Mouse (Mus musculus) liver, postnatal 0 days (tissue): ENCODE measurements around the gene Micu2. TPM values are rescaled to one million over a fixed set of nuclear protein-coding genes. Genes with fewer than 3 reads are reported as not detected.

Experiments
- ATAC-seq: fragments of 200-750 bp; cut with Nextera tagmentation; 2 replicates; pipeline ENCODE4 v1.8.0; 2017; ENCODE audit warnings: mild to moderate bottlenecking, moderate library complexity
- DNase-seq: peaks from one replicate; pipeline ENCODE4 v3.0.0-alpha.2; 2016
- H3K27ac ChIP-seq: fragments of 300-500 bp; sonication (generic); 2 replicates; pipeline ENCODE4 v1.5.1; 2014; ENCODE audit warnings: antibody characterized with exemption, moderate library complexity, mild to moderate bottlenecking, low read depth
- H3K27me3 ChIP-seq: fragments of 300-500 bp; sonication (generic); 2 replicates; pipeline ENCODE4 v1.6.1; 2014; ENCODE audit warnings: low read length, control low read depth, mixed read lengths; ENCODE audit not compliant: insufficient read depth
- H3K36me3 ChIP-seq: fragments of 300-500 bp; sonication (generic); replicated peaks from 2 replicates; pipeline ENCODE4 v1.6.1; 2014; ENCODE audit warnings: mild to moderate bottlenecking, control low read depth, low read length, moderate library complexity, mixed read lengths; ENCODE audit not compliant: insufficient read depth
- H3K4me1 ChIP-seq: fragments of 300-500 bp; sonication (generic); 2 replicates; pipeline ENCODE4 v1.6.1; 2014; ENCODE audit warnings: antibody characterized with exemption, mild to moderate bottlenecking, control low read depth; ENCODE audit not compliant: insufficient read depth
- H3K4me2 ChIP-seq: fragments of 300-500 bp; sonication (generic); 2 replicates; pipeline ENCODE4 v1.6.1; 2014; ENCODE audit warnings: low read depth, mild to moderate bottlenecking, low read length, moderate library complexity, mixed read lengths
- H3K4me3 ChIP-seq: fragments of 300-500 bp; sonication (generic); 2 replicates; pipeline ENCODE4 v1.5.1; 2014; ENCODE audit warnings: low read depth, low read length
- H3K9ac ChIP-seq: fragments of 300-500 bp; sonication (generic); replicated peaks from 2 replicates; pipeline ENCODE4 v1.6.1; 2014; ENCODE audit warnings: mild to moderate bottlenecking, moderate library complexity
- H3K9me3 ChIP-seq: fragments of 300-500 bp; sonication (generic); 2 replicates; pipeline ENCODE4 v1.6.1; 2016; ENCODE audit warnings: mild to moderate bottlenecking, control low read depth, low read length, mixed read lengths
- CTCF ChIP-seq: sonication (generic); IDR thresholded peaks from 2 replicates; pipeline ENCODE4 v1.5.1; 2016; ENCODE audit warnings: antibody characterized with exemption, low read depth
- EP300 ChIP-seq: IDR thresholded peaks from 2 replicates; pipeline ENCODE4 v1.6.1; 2016; ENCODE audit warnings: antibody characterized with exemption, low read depth, mild to moderate bottlenecking
- WGBS: fragments of 180-500 bp; shearing (Covaris S2); extraction: QIAGEN DNeasy Blood & Tissue Kit; methylation state at CpG from one replicate; pipeline ENCODE4 v1.1.7; 2014; ENCODE audit not compliant: insufficient replicate concordance; 5-methylcytosine and 5-hydroxymethylcytosine counted together
- polyA plus RNA-seq: library from polyadenylated mRNA; unstranded; fragments of >200 nt; fragmentation: Nextera tagmentation; extraction: Ambion mirVana; gene quantifications from 2 replicates; pipeline ENCODE4 v1.2.1, GENCODE M21; 2015

The Micu2 gene
- polyA plus RNA-seq, 1 experiment from 2014 or later, result 37.2 TPM

DNA sequence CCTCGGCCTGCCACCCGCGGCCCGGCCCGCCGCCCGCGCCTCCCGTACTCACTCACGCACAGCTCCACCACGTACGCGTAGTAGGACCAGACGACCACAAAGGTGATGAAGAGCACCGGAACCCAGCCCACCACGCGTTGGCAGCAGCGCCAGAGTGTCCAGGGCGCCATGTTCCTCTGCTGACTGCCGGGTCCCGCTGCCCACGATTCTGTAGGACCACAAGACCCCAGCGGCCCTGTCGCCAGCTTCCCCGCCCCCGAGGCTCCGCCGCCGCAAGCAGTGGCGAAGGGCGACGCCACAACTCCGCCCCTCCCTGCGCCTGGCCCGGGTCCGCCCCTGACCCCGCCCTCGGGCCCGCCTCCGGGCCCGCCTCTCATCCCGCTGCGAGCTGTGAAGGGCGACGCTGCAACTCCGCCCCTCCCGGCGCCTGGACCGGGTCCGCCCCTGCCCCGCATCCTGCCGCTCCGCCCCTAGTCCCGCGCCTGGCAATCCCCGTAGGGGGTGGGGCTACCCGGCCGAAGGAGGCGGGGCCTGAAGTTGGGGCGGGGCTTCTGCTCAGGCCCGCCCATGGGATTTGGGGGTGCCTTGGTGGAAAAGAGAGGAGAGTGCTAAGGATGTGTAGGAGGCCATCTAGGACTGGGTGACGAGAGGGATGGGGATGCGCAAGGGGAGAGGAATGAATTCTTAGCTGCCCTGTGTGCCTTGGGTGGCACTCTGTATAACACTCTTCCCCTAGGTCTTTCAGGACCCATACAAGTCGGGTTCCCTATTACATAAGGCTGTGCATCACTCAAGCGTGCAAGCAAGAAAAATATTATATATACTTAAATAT is 108.8 kb downstream of the Micu2 start, which contains the start of gene Zdhhc20:
Gene Zdhhc20 (minus strand): TSS at position 266 of the 832 bp plus-strand sequence.
- peak within 1 kb of the TSS; percentile 87 for H3K9ac ChIP-seq
- H3K4me3 ChIP-seq, result peak within 1 kb of the TSS; percentile 82
- no peaks in the 10 kb centered on the region for H3K9me3 ChIP-seq
- no peaks in the 10 kb centered on the region for H3K36me3 ChIP-seq
- TF ChIP-seq EP300 (no peak), CTCF (no peak)
- 6% methylated on average over 49 of the region's 65 CpGs for WGBS
- DNase-seq, result peak; percentile 99
- H3K27me3 ChIP-seq, result no peaks in the 10 kb centered on the region
- 0 out of 2 replicates have a peak, but pooled peaks cover 2% of the 10 kb centered on the region for H3K4me1 ChIP-seq
- peak; percentile 99 for ATAC-seq
- H3K27ac ChIP-seq, result peak within 1 kb of the TSS; percentile 83
- peak within 1 kb of the TSS; percentile 95 for H3K4me2 ChIP-seq

DNA sequence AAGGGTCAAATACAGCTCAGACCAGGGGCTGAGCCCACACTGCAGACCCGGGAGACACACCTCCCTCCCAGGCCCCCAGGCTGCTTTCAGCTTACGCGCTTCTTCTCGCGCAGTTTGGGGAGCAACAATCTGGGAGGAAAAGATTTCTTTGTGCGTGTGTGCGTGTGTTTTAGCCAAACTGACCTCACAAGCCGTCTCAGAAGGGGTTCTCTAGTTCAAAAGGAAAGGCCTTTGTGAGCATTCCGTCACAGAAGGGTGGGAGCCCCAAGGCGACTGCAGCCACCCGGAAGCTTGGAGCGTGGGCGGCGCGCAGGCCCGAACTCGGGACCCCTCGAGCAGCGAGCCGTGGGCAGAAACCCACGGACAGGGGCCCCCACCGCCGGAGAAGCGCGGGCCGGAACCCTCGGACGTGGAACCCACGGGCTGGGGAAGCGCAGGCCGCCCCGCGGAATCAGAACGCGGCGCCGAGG is 109.5 kb downstream of the Micu2 start:
- H3K4me2 ChIP-seq, result peak overlapping the region; percentile 95
- no peak for ATAC-seq
- H3K4me3 ChIP-seq, result peak overlapping the region; percentile 82
- H3K9ac ChIP-seq, result peak overlapping the region; percentile 87
- no peak for TF ChIP-seq CTCF
- TF ChIP-seq EP300, result no peak
- H3K27ac ChIP-seq, result peak overlapping the region; percentile 83
- H3K27me3 ChIP-seq, result no peaks in the 10 kb centered on the region
- H3K4me1 ChIP-seq, result 0 out of 2 replicates have a peak, but pooled peaks cover 2% of the 10 kb centered on the region
- no peaks in the 10 kb centered on the region for H3K36me3 ChIP-seq
- H3K9me3 ChIP-seq, result no peaks in the 10 kb centered on the region
- WGBS, result under 1% methylated on average over 36 of the region's 37 CpGs
- no peak for DNase-seq

DNA sequence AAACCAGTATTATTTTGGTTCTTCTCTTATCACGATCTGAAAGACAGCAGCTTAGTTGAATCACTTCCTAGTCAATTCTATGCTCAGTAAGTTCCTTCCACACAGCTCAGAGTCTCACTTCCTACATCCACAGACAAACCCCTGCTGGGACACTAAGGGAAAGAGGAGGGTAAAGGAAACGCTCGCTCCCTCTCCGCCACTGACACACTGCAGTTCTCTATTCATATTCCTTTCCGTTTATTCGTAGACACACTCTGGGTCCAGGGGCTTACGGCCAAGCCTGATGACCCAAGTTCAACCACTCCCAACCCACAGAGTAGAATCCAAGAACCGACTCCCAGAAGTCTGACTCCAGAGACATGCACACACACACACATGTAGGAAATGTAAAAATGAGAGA is 111.9 kb downstream of the Micu2 start:
- no peak overlapping the region for H3K27ac ChIP-seq
- ATAC-seq (no peak), DNase-seq (no peak)
- TF ChIP-seq EP300, result no peak
- H3K27me3 ChIP-seq, result no peaks in the 10 kb centered on the region
- no peak overlapping the region for H3K4me3 ChIP-seq
- peak overlapping the region; percentile 36; the same call in 1 of the 2 replicates for H3K4me2 ChIP-seq
- no peaks in the 10 kb centered on the region for H3K9me3 ChIP-seq
- H3K4me1 ChIP-seq, result peaks cover 7% of the 10 kb centered on the region
- no peak overlapping the region for H3K9ac ChIP-seq
- H3K36me3 ChIP-seq, result no peaks in the 10 kb centered on the region
- 39% methylated on average over 8 of the region's 8 CpGs for WGBS

DNA sequence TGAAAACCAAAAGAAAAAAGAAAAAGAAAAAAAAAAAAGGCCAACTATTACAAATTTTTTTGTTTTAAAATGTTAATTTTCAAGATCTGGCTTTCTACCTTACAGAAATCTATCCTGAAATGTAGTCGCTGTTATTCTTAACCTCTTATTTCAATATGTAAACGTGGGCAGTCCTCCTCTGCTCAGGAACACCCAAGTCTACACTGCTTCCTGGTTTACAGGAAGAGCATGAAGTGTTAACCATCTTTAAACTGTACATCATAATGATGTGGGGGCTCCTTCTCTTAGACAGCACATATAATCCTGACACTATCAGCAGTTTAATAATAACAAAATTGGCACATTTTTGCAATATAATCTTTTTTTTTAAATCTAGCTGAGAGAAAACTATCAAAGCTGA is 113.0 kb downstream of the Micu2 start:
- Histone ChIP-seq H3K4me2 (no peak overlapping the region), H3K36me3 (no peaks in the 10 kb centered on the region), H3K4me1 (peaks cover 11% of the 10 kb centered on the region), H3K27ac (no peak overlapping the region), H3K9ac (no peak overlapping the region), H3K9me3 (no peaks in the 10 kb centered on the region), H3K4me3 (no peak overlapping the region), H3K27me3 (no peaks in the 10 kb centered on the region)
- DNase-seq (no peak), ATAC-seq (no peak)
- 35% methylated on average over 2 of the region's 2 CpGs for WGBS
- TF ChIP-seq CTCF, result no peak
- TF ChIP-seq EP300, result no peak

DNA sequence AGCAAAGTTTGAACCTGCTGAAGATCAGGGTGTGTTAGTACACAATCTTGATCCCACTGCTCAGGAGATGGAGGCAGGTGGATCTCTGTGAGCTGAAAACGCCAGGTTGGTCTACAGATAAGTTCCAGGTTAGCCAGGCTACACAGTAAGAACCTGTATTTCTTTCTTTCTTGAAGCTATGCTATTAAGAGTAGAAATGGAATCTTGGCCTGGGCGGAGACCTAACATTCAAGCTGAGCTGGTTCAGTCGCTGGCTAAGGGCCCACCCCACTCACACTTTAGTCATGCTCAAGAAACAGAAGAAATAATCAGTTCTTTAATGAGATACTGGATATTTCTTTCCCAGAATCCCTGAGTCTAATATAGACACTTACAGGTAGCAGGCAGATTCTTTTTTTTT is 115.7 kb downstream of the Micu2 start:
- Histone ChIP-seq H3K4me2 (no peak overlapping the region), H3K4me1 (peaks cover 11% of the 10 kb centered on the region), H3K9ac (no peak overlapping the region), H3K27me3 (no peaks in the 10 kb centered on the region), H3K27ac (no peak overlapping the region), H3K9me3 (no peaks in the 10 kb centered on the region), H3K36me3 (no peaks in the 10 kb centered on the region), H3K4me3 (no peak overlapping the region)
- no peak for DNase-seq
- TF ChIP-seq EP300 (no peak), CTCF (no peak)
- WGBS, result 74% methylated on average over 3 of the region's 3 CpGs
- ATAC-seq, result no peak

DNA sequence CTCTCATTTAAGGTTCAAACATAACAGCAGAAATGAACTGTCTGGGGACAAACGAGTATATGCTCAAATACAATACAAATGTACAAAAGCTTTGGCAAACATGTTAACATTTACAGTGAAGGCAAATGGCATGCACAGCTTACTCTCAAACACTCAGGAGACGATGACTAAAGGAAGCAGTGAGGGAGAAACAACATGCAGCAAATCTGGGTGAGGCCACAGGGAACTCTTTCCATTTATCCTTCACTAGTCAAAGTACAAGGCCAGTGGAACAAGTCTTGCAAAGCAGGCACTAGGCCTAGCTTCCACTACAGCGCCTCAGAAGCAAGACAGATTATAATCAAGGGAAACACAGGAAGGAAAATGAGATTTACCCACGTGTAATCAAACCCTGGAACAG is 116.3 kb downstream of the Micu2 start:
- TF ChIP-seq EP300, result no peak
- no peak for TF ChIP-seq CTCF
- 53% methylated on average over 4 of the region's 4 CpGs for WGBS
- Histone ChIP-seq H3K9ac (no peak overlapping the region), H3K36me3 (no peaks in the 10 kb centered on the region), H3K27ac (no peak overlapping the region), H3K4me2 (no peak overlapping the region), H3K27me3 (no peaks in the 10 kb centered on the region), H3K4me3 (no peak overlapping the region), H3K9me3 (no peaks in the 10 kb centered on the region), H3K4me1 (peaks cover 11% of the 10 kb centered on the region)
- DNase-seq (no peak), ATAC-seq (no peak)
